Mouse (Mus musculus) spleen, postnatal 36 days (tissue): ENCODE measurements around the gene Fut9.

Experiments used
- DNase-seq, 2 experiments: peaks; one replicate each; pipeline ENCODE4 v3.0.0; 2022; ENCODE audit warnings: low spot score in 2 of 2, mixed read lengths in 1 of 2

Gene Fut9

DNA sequence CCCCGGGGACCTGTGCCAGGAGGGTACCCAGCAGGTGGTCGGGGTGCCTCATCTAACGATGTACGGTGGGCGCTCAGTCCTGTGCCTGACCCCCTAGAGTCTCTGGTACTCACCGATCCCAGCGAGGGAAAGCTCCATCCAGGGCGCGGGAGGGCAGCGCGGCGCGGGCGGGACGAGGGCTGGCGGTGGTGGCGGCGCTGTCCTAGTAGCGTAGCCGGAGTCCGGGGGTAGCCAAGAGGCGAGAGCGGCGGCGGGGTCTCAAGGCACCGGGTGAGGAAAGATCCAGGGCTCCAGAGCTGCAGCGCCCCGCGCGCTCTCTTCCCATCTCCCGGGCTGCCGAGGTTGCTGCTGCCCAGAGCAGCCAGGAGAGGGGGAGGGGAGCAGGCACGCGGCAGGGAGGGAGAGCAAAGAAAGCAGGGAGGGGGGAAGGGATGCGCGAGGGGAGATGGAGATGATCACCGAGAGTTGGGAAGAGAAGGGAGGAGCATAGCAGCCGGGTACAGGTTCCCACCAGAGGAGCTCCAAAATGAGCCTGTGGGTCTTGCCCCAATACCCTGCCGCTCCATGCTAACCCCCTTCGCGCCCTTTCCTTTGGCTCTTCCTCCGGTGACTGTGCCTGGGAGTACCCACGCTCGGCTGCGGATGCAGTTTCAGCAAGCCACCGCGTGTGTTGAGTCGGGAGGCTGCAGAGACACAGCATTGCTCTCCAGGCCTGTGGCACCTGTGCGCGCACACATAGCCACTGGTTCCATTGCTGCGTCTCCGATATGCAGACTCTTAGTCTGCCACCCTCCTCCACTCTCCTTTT, at the start of gene Fut9:
TSS of gene Fut9 (minus strand) at position 769 of the 808 bp plus-strand sequence.
- DNase-seq: no peak

- no peak for DNase-seq
Measured at GRCm38 (mm10) chr4:25815783-25816182, 15.7 kb upstream of the Fut9 start.

DNA sequence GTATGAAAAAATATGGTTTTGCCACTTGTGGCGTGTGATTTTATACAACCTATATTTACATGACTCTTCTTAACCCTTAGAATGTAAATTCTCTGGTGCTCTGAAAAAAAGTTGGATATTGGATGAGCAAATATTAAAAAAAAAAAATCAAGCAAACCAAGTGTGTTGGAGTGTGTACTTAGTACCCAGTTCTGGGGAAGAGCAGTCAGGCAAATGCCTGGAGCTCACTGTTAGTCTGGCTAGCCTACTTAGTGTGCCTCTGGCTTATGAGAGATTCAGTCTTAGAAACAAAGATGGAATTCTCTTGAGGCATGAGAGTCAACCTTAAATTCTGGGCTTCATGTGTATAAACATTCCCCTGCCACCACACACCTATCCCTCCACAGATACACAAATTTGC, 13.3 kb upstream of the Fut9 start:
- no peak for DNase-seq

DNA sequence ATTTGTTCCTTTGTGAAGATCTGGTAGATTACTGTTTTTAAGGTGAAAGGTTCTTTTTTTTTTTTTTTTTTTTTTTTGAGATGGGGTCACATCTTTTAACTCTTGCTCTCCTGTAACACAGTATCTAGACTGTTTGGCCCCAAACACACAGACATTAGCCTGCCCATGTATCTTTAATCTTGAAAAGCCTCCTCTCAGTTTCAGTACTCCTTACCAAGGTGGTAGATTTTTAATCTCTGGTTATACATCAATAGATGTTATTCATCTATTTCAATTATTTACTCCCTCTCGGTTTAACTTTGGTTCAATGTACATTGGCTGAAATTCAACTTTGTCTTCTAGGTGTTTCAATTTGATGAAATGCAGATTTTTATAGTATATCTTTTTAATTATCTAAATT, 10.0 kb upstream of the Fut9 start:
- no peak for DNase-seq

GRCm38 (mm10) chr4:25801751-25802150, 1.7 kb upstream of the Fut9 start:
- no peak for DNase-seq

GRCm38 (mm10) chr4:25800284-25800616, 206 bp upstream of the Fut9 start:
- DNase-seq: no peak

- no peak for DNase-seq
Measured at GRCm38 (mm10) chr4:25799051-25799475, 981 bp downstream of the Fut9 start.

DNA sequence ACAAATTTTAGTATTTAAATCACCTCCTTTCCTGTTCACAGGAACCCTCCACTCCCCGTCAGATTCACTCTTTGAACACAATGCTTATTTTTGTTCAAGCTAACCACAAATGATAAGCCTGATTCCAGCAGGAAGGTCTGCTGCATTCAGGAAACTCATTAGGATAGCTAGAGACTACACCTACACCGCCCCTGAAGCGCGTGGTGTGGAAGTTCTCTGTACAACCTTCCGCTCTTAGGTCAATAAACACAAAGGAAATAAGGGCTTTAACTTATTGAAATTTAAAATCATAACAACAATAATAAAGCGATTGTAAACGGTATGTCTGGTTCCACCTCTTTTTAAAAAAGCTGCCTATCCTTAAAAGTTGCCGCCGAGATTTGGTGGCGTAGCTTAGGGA, 1.6 kb downstream of the Fut9 start:
- DNase-seq: no peak

DNA sequence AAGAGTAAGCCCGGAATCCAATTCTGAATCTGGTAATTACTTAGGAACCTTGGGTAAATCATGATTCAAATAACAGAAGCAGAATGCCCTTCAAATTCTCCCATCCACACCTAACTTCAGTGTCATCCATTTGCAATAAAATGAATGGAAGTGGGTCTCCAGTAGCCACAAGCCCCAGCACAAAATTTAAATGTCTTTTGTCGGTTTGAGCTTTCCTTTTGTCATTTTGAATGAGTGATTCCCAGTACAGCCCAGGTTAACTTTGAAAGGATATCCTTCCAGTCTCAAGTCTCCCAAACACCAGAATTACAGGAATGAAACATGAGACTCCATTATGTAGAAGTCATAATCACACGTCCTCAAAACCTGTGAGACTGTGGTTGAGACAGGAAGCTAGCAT, 3.9 kb downstream of the Fut9 start:
- no peak for DNase-seq

- no peak for DNase-seq
Measured at GRCm38 (mm10) chr4:25785276-25785675, 14.8 kb downstream of the Fut9 start.

DNA sequence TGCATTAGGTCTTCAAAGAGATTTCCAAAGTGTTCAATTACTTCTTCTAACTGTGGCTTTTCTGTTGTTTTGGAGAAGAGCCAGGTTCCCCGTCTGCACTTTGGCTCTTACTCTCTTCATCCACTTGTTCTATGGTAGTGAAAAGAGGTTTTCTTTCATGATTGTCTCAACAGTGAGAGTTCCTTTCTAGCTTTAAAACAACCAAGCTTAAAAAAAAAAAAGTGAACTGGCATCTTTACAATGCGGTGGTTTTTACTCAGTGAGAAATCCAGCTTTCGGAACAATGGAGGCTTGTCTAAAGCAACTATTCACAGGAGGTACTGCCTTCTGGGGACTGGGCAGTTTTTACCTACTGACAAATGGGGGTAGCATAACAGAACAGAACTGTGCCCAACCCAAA, 31.4 kb downstream of the Fut9 start:
- DNase-seq: no peak

GRCm38 (mm10) chr4:25763091-25763490, 37.0 kb downstream of the Fut9 start:
- DNase-seq: no peak

- no peak for DNase-seq
Measured at GRCm38 (mm10) chr4:25757909-25758548, 42.0 kb downstream of the Fut9 start.

- no peak for DNase-seq
Measured at GRCm38 (mm10) chr4:25741553-25741952, 58.5 kb downstream of the Fut9 start.

DNA sequence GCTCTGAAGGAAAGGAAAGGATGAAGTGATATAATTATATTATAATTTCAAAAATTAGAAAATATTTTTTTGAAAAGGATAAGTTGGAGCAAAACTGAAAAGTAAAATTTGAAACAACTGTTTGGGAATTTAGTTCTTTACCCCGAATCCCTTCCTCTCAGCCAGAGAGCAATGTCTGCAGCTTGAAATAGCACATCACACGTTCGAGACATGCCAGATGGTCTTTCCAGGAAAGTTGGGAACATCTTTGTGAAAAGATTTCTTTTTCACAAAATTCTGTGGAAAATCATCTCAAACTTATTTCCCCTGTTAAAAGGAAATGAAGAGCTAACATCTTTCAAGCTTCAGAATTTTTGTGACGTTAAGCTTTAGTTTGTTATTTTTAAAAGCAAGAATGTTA, 61.3 kb downstream of the Fut9 start:
- DNase-seq: no peak

DNA sequence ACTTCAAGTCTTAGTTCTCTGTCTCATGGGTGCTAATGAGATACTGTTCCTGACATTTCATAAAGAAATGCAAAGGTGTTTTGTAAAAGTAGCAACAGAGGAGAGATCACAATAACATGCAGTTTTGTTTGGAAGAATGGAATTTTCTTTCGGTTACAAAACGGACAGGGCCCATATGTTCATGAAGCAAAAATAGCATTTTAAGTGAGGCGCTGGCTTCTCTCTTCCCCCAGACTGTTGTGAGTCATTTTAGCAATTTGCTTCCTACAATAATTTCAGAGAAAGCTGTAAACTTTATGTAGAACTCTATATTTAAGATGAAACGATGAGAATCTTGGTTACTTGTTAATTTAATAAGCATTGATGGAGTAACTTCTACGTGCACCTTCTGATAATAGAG, 78.5 kb downstream of the Fut9 start:
- DNase-seq: no peak

DNA sequence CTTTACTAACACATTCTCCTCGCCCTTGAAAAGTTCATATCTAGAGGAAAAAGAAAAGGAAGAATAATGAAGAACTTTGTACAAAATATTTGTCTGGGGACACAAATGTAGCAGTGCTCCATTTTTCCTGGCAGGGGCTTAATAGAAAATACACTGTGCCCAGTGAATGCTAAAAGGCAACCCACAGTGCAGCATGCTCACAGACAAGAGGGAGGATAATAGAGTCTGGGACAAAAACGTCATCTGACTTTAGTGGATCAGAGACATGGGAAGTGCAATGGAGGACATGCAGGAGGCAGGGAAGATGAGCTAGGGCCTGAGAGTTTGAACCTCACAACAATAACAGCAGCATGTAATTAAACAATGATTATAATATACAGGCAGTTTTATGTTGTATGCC, 86.1 kb downstream of the Fut9 start:
- DNase-seq: no peak

- DNase-seq: no peak
Measured at GRCm38 (mm10) chr4:25684976-25685375, 115.1 kb downstream of the Fut9 start.

DNA sequence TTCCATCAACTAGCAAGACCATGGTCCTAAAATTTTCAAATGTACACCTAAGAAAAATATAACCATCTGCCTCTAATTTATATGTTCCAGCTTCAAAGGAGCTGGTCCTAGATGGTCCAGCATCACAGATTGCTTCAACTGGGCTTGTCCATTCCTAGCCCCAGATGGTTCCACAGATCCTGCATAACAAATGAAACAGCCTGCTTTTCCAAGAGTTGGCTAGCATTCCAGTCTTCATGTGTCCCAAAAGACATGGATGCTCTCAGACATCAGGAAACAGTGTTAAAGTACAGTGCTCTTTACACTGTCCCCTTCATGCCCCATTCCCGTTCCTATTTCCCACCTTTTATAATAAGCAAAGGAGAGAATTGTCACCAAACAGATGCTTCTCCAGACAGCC, 135.8 kb downstream of the Fut9 start:
- DNase-seq: no peak

GRCm38 (mm10) chr4:25661204-25661727, 138.8 kb downstream of the Fut9 start:
- no peak for DNase-seq

DNA sequence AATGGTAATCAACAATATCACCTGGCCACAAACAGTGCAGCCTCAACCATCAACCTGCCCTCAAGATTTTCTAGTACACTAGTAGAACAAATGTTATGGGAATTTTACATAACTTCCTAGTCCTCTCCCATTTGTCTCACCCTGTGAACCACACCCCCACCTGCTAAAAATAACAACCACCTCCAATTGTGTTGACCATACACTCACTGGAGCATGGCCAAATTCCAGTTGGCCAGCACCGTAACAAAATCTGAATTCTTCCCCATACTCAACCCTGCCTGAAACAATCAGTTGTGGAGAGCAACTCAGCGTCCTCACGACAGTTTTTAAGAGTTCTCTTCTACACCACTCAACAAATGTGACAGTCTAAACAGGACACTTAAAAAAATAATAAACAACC, 141.3 kb downstream of the Fut9 start:
- DNase-seq: no peak

DNA sequence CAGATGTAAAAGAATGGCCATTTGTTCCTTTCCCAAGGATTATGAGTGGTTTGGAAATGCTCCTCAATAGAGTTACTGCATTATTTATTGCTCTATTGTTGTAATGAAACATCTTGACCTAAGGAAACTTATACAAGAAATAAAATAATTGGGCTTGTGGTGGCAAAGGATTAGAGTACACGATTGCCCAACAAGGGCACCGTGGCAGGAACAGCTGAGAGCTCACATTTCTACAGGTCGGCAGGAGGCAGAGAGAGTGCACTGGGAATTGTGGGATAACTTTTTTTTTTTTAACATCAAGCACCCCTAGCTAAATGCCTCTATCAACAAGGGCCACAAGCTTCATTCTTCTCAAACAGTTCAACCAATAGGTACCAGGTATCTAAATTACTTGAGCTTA, 148.1 kb downstream of the Fut9 start:
- no peak for DNase-seq

DNA sequence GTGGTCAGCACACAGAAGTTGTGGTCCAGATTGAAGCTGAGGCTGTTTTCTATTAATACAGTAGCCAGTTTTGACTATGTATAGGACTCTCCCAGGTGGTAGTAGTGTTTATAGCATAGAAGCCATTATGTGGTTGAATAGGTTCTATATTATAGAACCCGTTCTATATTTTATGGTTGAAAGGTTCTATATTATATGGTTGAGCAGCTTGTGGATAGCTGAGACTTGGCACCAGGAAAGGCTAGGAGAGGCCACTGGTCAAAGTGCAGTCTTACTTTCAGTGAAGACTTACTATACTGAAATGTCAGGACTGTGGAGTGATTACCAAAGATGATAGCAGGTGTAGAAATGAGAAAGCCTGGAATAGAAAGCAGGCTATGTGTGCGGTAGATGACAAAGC, 151.9 kb downstream of the Fut9 start:
- no peak for DNase-seq
